13 mouse cellular contexts compared by ENCODE assay signal in genomic region chr5:116009091-116009851, GRCm38 (mm10). TPM values are rescaled to one million over a fixed set of nuclear protein-coding genes. Genes with fewer than 3 reads are reported as not detected.
DNase-seq lines count a peak whose midpoint lies in the region; ATAC-seq and TF ChIP-seq lines count a peak whose summit lies in the region.
"Had no signal": no experiment of that assay in that cellular context is flagged by ENCODE, and none has a peak within 500 bp of the region (broad histone marks: within the 10 kb centered on the region; RNA-seq: fewer than 3 reads in every experiment).

No protein-coding gene starts in this region.

- WGBS in embryonic facial prominence, embryonic 14.5 days: 60% methylated on average over 15 of the region's 15 CpGs
- WGBS in hindbrain, embryonic 16.5 days: 92% methylated on average over 15 of the region's 15 CpGs

- TF ChIP-seq RAD21 in CH12.LX (IDR thresholded peaks at IDR 0.05; ENCODE audit: low read depth, low read length): no peak

- no peak for TF ChIP-seq CTCF in CH12.LX (conservative IDR thresholded peaks at IDR 0.05 in 1 of 2, IDR thresholded peaks at IDR 0.05 in 1 of 2; ENCODE audit: low read depth in 2 of 2, low read length in 2 of 2)

- intact Hi-C loops in gastrocnemius, postnatal 14 days (cut with DNase I; ENCODE audit: low total_unique reads): no loop called here

- no peak overlapping the region for H3K9ac ChIP-seq in CH12.LX (ENCODE audit: insufficient read depth, low read depth)
- no peak overlapping the region for H3K9ac ChIP-seq in embryonic facial prominence, embryonic 14.5 days (ENCODE audit: low read depth, low read length)
- no peak overlapping the region for H3K9ac ChIP-seq in hindbrain, embryonic 16.5 days (ENCODE audit: low read depth, low read length)
- H3K9ac ChIP-seq: limb, embryonic 12.5 days had no signal

- no peak; the same call in 1 of the 2 replicates for TF ChIP-seq EP300 in CH12.LX (IDR thresholded peaks at IDR 0.05; ENCODE audit: low read length)

- H3K9me3 ChIP-seq in CH12.LX (replicated peaks; ENCODE audit: low read length): no peaks in the 10 kb centered on the region
- no peaks in the 10 kb centered on the region for H3K9me3 ChIP-seq in embryonic facial prominence, embryonic 14.5 days (ENCODE audit: control insufficient read depth, low read length)
- H3K9me3 ChIP-seq in hindbrain, embryonic 16.5 days (ENCODE audit: control insufficient read depth, low read length): no peaks in the 10 kb centered on the region
- H3K9me3 ChIP-seq: limb, embryonic 12.5 days had no signal

- DNase-seq in CH12.LX (ENCODE audit: extremely low read depth): no peak
- DNase-seq in embryonic facial prominence, embryonic 14.5 days (ENCODE audit: low spot score): peak; percentile 54
- peak; percentile 7 for DNase-seq in kidney, postnatal 10 days
- DNase-seq in retina, adult 2 months (ENCODE audit: low read depth, low spot score): peak; percentile 85
- DNase-seq in layer of hippocampus, postnatal 10 days (ENCODE audit: low spot score in 2 of 2): no peak
- DNase-seq in gastrocnemius, postnatal 14 days: no peak
- no peak for DNase-seq in B cell, adult 2 months
- DNase-seq: cerebellum, adult 9-10 months; gastrocnemius, postnatal 25 days; heart, postnatal 14 days had no signal

- no peak for TF ChIP-seq POLR2A in CH12.LX (IDR thresholded peaks at IDR 0.05; ENCODE audit: low read depth, low read length)

- 0 out of 2 replicates have a peak overlapping the region, but pooled peaks have one; percentile 25 for H3K27ac ChIP-seq in CH12.LX (ENCODE audit: insufficient read depth, low read depth)
- H3K27ac ChIP-seq in embryonic facial prominence, embryonic 14.5 days (replicated peaks; ENCODE audit: low read depth, low read length): no peak overlapping the region
- H3K27ac ChIP-seq in hindbrain, embryonic 16.5 days (ENCODE audit: low read depth, low read length): no peak overlapping the region
- H3K27ac ChIP-seq: limb, embryonic 12.5 days had no signal

- H3K36me3 ChIP-seq in CH12.LX (replicated peaks in 1 of 2; ENCODE audit: control insufficient read depth in 1 of 2, insufficient read depth in 1 of 2, low read length in 1 of 2): peaks cover 28 to 49% of the 10 kb centered on the region in 2 experiments
- peaks cover 15% of the 10 kb centered on the region for H3K36me3 ChIP-seq in embryonic facial prominence, embryonic 14.5 days (ENCODE audit: control insufficient read depth, insufficient read depth, low read length)
- peaks cover 8% of the 10 kb centered on the region; the same call in 1 of the 2 replicates for H3K36me3 ChIP-seq in hindbrain, embryonic 16.5 days (ENCODE audit: control insufficient read depth, insufficient read depth, low read length)

- H3K79me2 ChIP-seq in CH12.LX (replicated peaks; ENCODE audit: control insufficient read depth, extremely low read depth, insufficient read depth, poor library complexity, severe bottlenecking): no peaks in the 10 kb centered on the region

- no peaks in the 10 kb centered on the region for H3K27me3 ChIP-seq in CH12.LX (replicated peaks)
- no peaks in the 10 kb centered on the region for H3K27me3 ChIP-seq in embryonic facial prominence, embryonic 14.5 days (replicated peaks; ENCODE audit: control insufficient read depth, insufficient read depth, low read length)
- no peaks in the 10 kb centered on the region for H3K27me3 ChIP-seq in hindbrain, embryonic 16.5 days (replicated peaks; ENCODE audit: control insufficient read depth, insufficient read depth, low read length)
- H3K27me3 ChIP-seq: limb, embryonic 12.5 days had no signal

- H3K4me3 ChIP-seq in CH12.LX (replicated peaks in 1 of 3; ENCODE audit: low read depth in 2 of 3, low read length in 2 of 3, poor library complexity in 1 of 3): no peak overlapping the region
- no peak overlapping the region for H3K4me3 ChIP-seq in embryonic facial prominence, embryonic 14.5 days (ENCODE audit: low read depth, low read length)
- no peak overlapping the region for H3K4me3 ChIP-seq in hindbrain, embryonic 16.5 days (ENCODE audit: low read length)
- H3K4me3 ChIP-seq: erythroblast, embryonic 14.5 days; limb, embryonic 12.5 days had no signal

- in situ Hi-C loops in CH12.LX (cut with MboI; ENCODE audit: low pct_ligation_motif_present, low pct_unique_long_range_greater_than_20kb, low sequenced_read_pairs): no loop called here

- peaks cover 13 to 40% of the 10 kb centered on the region in 2 experiments; a peak in 3 of 4 replicates for H3K4me1 ChIP-seq in CH12.LX (ENCODE audit: control insufficient read depth in 1 of 2, insufficient read depth in 2 of 2)
- no peaks in the 10 kb centered on the region for H3K4me1 ChIP-seq in embryonic facial prominence, embryonic 14.5 days (ENCODE audit: control insufficient read depth, insufficient read depth, low read length)
- H3K4me1 ChIP-seq in hindbrain, embryonic 16.5 days (ENCODE audit: control insufficient read depth, insufficient read depth, low read depth, low read length): no peaks in the 10 kb centered on the region
- H3K4me1 ChIP-seq: limb, embryonic 12.5 days had no signal

- ATAC-seq in embryonic facial prominence, embryonic 14.5 days (ENCODE audit: low read depth): peak; percentile 42; the same call in 1 of the 2 replicates
- ATAC-seq in hindbrain, embryonic 16.5 days: no peak

- dilution Hi-C loops in CH12.LX (cut with MboI; ENCODE audit: extremely low pct_ligation_motif_present, extremely low pct_unique_long_range_greater_than_20kb, low sequenced_read_pairs): no loop called here

- no peak overlapping the region for H3K4me2 ChIP-seq in CH12.LX (ENCODE audit: insufficient read depth, low read depth, poor library complexity, severe bottlenecking)
- H3K4me2 ChIP-seq in embryonic facial prominence, embryonic 14.5 days (ENCODE audit: low read depth, low read length): no peak overlapping the region
- no peak overlapping the region for H3K4me2 ChIP-seq in hindbrain, embryonic 16.5 days (ENCODE audit: low read length)
- H3K4me2 ChIP-seq: limb, embryonic 12.5 days had no signal

TF ChIP-seq in CH12.LX, 34 proteins besides CTCF, POLR2A, EP300 and RAD21:
- TF ChIP-seq E2F4 (IDR thresholded peaks at IDR 0.05; ENCODE audit: insufficient replicate concordance, low read depth, low read length): no peak
- TF ChIP-seq ELF1 (IDR thresholded peaks at IDR 0.05; ENCODE audit: low read depth, low read length): no peak
- TF ChIP-seq MAZ (IDR thresholded peaks at IDR 0.05; ENCODE audit: low read depth, low read length): no peak
- no peak for TF ChIP-seq KAT2A (IDR thresholded peaks at IDR 0.05; ENCODE audit: insufficient replicate concordance, low read length)

RNA-seq across cellular contexts. Expression of gene Prkab1, which starts 15.0 kb away (rescaled TPM):
- total RNA-seq in CH12.LX (2012; rRNA removed): 18.4 and 20.1 TPM in 2 replicates
- total RNA-seq in CH12.LX (2014; rRNA removed): 19.8 and 24.1 TPM in 2 replicates
- polyA plus RNA-seq in CH12.LX (2012; ENCODE audit: insufficient read length, low read depth): 23.6 and 26.8 TPM in 2 replicates
- 49.9 and 61.4 TPM in 2 replicates for polyA plus RNA-seq in embryonic facial prominence, embryonic 14.5 days (2014; fragmentation: Nextera tagmentation; extraction: Ambion mirVana)
- total RNA-seq in layer of hippocampus, postnatal 10 days (2021): 10 to 100 TPM; 22.8 to 26.9 TPM
- 45.1 and 51.3 TPM in 2 replicates for polyA plus RNA-seq in hindbrain, embryonic 16.5 days (2015; fragmentation: Nextera tagmentation; extraction: Ambion mirVana)
- total RNA-seq in gastrocnemius, postnatal 14 days (2021): 10 to 100 TPM; 13.1 to 14.1 TPM

Comparison
In these comparisons a context has a peak if more than half of its experiments do, and no peak if none do; other contexts are left out.
1. DNase-seq: peak in embryonic facial prominence, embryonic 14.5 days (single experiment), kidney, postnatal 10 days (single experiment) and retina, adult 2 months (single experiment); none in CH12.LX (single experiment), layer of hippocampus, postnatal 10 days (0 of 2), gastrocnemius, postnatal 14 days (single experiment) and B cell, adult 2 months (0 of 2).